Mouse (Mus musculus): ENCODE data around the gene Ube2n. TPM values are rescaled to one million over a fixed set of nuclear protein-coding genes. Genes with fewer than 3 reads are reported as not detected.

Gene Ube2n
- polyA plus RNA-seq, 1 experiment from 2014 or later = 315 TPM

DNA sequence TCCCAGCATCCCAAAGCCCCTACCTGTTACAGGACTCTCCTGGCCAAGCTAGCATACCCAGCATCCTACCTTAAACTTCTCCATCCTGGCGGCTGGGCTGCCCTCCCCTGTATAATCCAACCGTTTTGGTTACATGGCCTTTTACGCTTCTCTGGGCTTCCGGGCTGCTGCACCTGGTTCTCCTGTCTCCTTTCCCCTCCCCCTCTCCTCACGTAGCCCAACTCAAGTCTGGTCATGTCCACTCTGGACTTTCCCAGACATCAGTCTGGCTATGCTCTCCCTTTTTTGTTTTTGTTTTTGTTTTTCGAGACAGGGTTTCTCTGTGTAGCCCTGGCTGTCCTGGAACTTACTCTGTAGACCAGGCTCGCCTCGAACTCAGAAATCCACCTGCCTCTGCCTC is 2.3 kb upstream of the Ube2n start:
- no peak overlapping the region for H3K9ac ChIP-seq (replicated peaks; ENCODE audit: low read depth, low read length)
- no peaks in the 10 kb centered on the region for H3K27me3 ChIP-seq (ENCODE audit: control insufficient read depth, insufficient read depth, low read length)
- H3K4me2 ChIP-seq (replicated peaks; ENCODE audit: low read depth, low read length) = no peak overlapping the region
- peaks cover 8% of the 10 kb centered on the region for H3K4me1 ChIP-seq (ENCODE audit: control insufficient read depth, insufficient read depth, low read length)
- H3K9me3 ChIP-seq (ENCODE audit: control insufficient read depth, low read depth, low read length) = no peaks in the 10 kb centered on the region
- H3K4me3 ChIP-seq (ENCODE audit: low read depth, low read length) = no peak overlapping the region
- H3K36me3 ChIP-seq (ENCODE audit: control insufficient read depth, insufficient read depth, low read length) = no peaks in the 10 kb centered on the region
- H3K27ac ChIP-seq (ENCODE audit: low read length) = no peak overlapping the region
- no peak for ATAC-seq (ENCODE audit: insufficient number of reproducible peaks, insufficient read depth, low FRiP score, low read depth)
- WGBS = 85% methylated on average over 8 of the region's 8 CpGs

DNA sequence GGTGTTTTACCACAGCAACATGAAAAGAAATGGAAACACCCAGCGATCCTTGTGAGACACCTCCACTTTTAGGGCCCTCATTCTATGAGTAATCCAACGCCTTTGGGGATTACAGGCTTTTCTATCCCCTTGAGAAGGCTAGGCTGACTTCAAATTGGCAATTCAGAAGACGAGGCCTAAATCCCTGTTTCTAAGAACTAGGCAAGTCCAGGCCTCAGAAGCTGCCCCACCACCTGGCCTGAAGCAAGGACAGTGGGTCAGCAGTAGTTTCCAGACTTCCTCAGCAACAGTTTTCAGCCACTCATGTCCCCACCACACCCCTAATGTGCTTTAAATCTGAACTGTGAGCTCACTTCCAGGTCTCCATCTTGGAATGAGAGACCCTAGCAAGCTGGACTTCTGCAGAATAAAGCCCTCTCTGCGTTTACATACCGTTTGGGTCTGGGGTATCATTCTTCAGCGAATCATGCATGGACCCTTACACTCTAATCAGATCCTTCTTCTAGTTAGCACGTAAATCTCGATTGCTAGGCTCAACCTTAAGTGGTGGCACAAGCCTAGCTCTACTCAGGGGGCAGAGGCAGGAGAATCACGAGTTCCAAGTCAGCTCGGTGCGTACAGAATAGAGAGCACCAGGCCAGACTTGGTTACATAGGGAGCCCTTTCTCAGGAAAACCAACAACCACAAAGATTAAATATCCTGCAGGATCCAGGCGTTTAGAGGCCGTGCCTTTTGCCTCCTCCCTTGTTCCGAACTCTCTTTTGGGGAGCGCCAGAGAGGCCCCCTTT is 983 bp upstream of the Ube2n start:
- peak overlapping the region; percentile 99 for H3K4me3 ChIP-seq (ENCODE audit: low read depth, low read length)
- H3K9ac ChIP-seq (replicated peaks; ENCODE audit: low read depth, low read length) = peak overlapping the region; percentile 97
- peaks cover 8% of the 10 kb centered on the region for H3K4me1 ChIP-seq (ENCODE audit: control insufficient read depth, insufficient read depth, low read length)
- 32% methylated on average over 15 of the region's 15 CpGs for WGBS
- H3K27ac ChIP-seq (ENCODE audit: low read length) = peak overlapping the region; percentile 98
- H3K9me3 ChIP-seq (ENCODE audit: control insufficient read depth, low read depth, low read length) = no peaks in the 10 kb centered on the region
- H3K4me2 ChIP-seq (replicated peaks; ENCODE audit: low read depth, low read length) = peak overlapping the region; percentile 50
- no peak for ATAC-seq (ENCODE audit: insufficient number of reproducible peaks, insufficient read depth, low FRiP score, low read depth)
- no peaks in the 10 kb centered on the region for H3K36me3 ChIP-seq (ENCODE audit: control insufficient read depth, insufficient read depth, low read length)
- H3K27me3 ChIP-seq (ENCODE audit: control insufficient read depth, insufficient read depth, low read length) = no peaks in the 10 kb centered on the region

GRCm38 (mm10) chr10:95515293-95515931 is 467 bp downstream of the Ube2n start:
- peak overlapping the region; percentile 99 for H3K4me3 ChIP-seq (ENCODE audit: low read depth, low read length)
- no peaks in the 10 kb centered on the region for H3K27me3 ChIP-seq (ENCODE audit: control insufficient read depth, insufficient read depth, low read length)
- H3K9me3 ChIP-seq (ENCODE audit: control insufficient read depth, low read depth, low read length) = no peaks in the 10 kb centered on the region
- no peaks in the 10 kb centered on the region for H3K36me3 ChIP-seq (ENCODE audit: control insufficient read depth, insufficient read depth, low read length)
- H3K4me2 ChIP-seq (replicated peaks; ENCODE audit: low read depth, low read length) = peak overlapping the region; percentile 61
- peaks cover 8% of the 10 kb centered on the region for H3K4me1 ChIP-seq (ENCODE audit: control insufficient read depth, insufficient read depth, low read length)
- H3K27ac ChIP-seq (ENCODE audit: low read length) = peak overlapping the region; percentile 98
- under 1% methylated on average over 72 of the region's 80 CpGs for WGBS
- peak; percentile 59; the same call in 1 of the 2 replicates for ATAC-seq (ENCODE audit: insufficient number of reproducible peaks, insufficient read depth, low FRiP score, low read depth)
- peak overlapping the region; percentile 97 for H3K9ac ChIP-seq (replicated peaks; ENCODE audit: low read depth, low read length)

DNA sequence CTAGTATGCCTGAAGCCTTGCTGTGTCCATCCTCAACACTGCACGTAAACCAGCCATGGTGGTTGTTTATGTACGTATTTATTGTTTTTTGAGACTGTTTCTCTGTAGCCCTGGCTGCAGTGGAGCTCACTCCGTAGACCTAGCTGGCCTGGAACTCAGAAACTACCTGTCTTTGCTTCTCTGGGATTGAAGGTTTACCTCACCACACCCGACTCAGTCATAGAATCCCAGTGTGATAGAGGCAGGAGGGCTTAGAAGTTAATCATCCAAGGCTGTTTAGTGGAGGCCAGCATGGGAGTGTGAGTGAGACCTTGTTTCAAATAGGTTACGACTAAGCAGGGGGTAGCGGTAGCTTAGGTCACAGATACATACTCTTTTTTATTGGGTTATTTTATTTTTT is 2.7 kb downstream of the Ube2n start:
- Histone ChIP-seq H3K36me3 (ENCODE audit: control insufficient read depth, insufficient read depth, low read length) (no peaks in the 10 kb centered on the region), H3K9me3 (ENCODE audit: control insufficient read depth, low read depth, low read length) (no peaks in the 10 kb centered on the region), H3K27ac (ENCODE audit: low read length) (no peak overlapping the region), H3K27me3 (ENCODE audit: control insufficient read depth, insufficient read depth, low read length) (no peaks in the 10 kb centered on the region), H3K4me2 (replicated peaks; ENCODE audit: low read depth, low read length) (no peak overlapping the region), H3K4me3 (ENCODE audit: low read depth, low read length) (no peak overlapping the region), H3K4me1 (ENCODE audit: control insufficient read depth, insufficient read depth, low read length) (peaks cover 8% of the 10 kb centered on the region), H3K9ac (replicated peaks; ENCODE audit: low read depth, low read length) (no peak overlapping the region)
- WGBS = 92% methylated on average over 6 of the region's 6 CpGs
- ATAC-seq (ENCODE audit: insufficient number of reproducible peaks, insufficient read depth, low FRiP score, low read depth) = no peak

DNA sequence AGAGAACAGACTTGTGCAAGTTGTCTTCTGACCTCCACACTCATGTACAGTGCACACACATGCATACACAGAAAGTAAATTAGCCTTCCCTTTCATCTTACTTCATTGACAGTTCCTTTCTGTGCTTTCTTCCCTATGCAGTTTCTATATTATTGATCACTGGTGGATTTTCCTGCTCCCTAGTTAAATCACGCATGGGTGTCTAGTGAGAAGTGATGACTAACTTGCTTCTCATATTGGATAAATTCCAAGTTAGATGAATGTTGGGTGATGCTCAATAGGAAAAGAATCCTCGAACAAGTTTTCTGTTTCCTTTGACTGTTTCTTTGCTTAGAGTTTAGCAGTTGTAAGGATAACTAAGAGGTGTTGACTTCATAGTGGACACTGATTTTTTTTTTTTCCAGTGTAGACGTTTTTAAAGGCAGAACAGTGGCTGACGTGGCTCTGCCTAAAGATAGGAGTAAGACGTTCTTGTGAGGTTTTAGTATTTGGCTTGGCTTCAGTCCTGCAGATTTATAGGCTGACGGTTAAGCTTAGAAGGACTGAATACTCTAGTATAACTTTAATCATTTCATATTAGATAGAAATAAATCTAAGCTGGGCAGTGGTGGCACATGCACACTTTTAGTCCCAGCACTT is 10.2 kb downstream of the Ube2n start:
- Histone ChIP-seq H3K9me3 (ENCODE audit: control insufficient read depth, low read depth, low read length) (no peaks in the 10 kb centered on the region), H3K4me2 (replicated peaks; ENCODE audit: low read depth, low read length) (no peak overlapping the region), H3K9ac (replicated peaks; ENCODE audit: low read depth, low read length) (no peak overlapping the region), H3K27me3 (ENCODE audit: control insufficient read depth, insufficient read depth, low read length) (no peaks in the 10 kb centered on the region), H3K27ac (ENCODE audit: low read length) (no peak overlapping the region), H3K4me3 (ENCODE audit: low read depth, low read length) (no peak overlapping the region), H3K4me1 (ENCODE audit: control insufficient read depth, insufficient read depth, low read length) (peaks cover 17% of the 10 kb centered on the region), H3K36me3 (ENCODE audit: control insufficient read depth, insufficient read depth, low read length) (no peaks in the 10 kb centered on the region)
- 65% methylated on average over 6 of the region's 6 CpGs for WGBS
- ATAC-seq (ENCODE audit: insufficient number of reproducible peaks, insufficient read depth, low FRiP score, low read depth) = no peak

DNA sequence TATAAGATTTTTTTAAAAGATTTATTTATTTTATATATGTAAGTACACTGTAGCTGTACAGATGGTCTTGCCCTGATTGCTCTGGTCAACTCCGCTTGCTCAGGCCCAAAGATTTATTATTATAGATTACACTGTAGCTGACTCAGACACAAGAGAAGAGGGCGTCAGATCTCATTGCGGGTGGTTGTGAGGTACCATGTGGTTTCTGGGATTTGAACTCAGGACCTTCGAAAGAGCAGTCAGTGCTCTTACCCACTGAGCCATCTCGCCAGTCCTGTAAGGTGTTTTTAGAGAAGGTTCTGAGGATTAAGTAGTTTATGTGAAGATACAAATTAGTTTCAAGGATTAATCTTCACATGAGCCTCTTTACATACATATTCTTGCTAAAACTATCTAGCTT is 10.9 kb downstream of the Ube2n start:
- ATAC-seq (ENCODE audit: insufficient number of reproducible peaks, insufficient read depth, low FRiP score, low read depth) = no peak
- peaks cover 17% of the 10 kb centered on the region for H3K4me1 ChIP-seq (ENCODE audit: control insufficient read depth, insufficient read depth, low read length)
- H3K9me3 ChIP-seq (ENCODE audit: control insufficient read depth, low read depth, low read length) = no peaks in the 10 kb centered on the region
- no peaks in the 10 kb centered on the region for H3K36me3 ChIP-seq (ENCODE audit: control insufficient read depth, insufficient read depth, low read length)
- no peaks in the 10 kb centered on the region for H3K27me3 ChIP-seq (ENCODE audit: control insufficient read depth, insufficient read depth, low read length)
- no peak overlapping the region for H3K4me3 ChIP-seq (ENCODE audit: low read depth, low read length)
- H3K27ac ChIP-seq (ENCODE audit: low read length) = no peak overlapping the region
- 90% methylated on average over 5 of the region's 5 CpGs for WGBS
- H3K4me2 ChIP-seq (replicated peaks; ENCODE audit: low read depth, low read length) = no peak overlapping the region
- no peak overlapping the region for H3K9ac ChIP-seq (replicated peaks; ENCODE audit: low read depth, low read length)

DNA sequence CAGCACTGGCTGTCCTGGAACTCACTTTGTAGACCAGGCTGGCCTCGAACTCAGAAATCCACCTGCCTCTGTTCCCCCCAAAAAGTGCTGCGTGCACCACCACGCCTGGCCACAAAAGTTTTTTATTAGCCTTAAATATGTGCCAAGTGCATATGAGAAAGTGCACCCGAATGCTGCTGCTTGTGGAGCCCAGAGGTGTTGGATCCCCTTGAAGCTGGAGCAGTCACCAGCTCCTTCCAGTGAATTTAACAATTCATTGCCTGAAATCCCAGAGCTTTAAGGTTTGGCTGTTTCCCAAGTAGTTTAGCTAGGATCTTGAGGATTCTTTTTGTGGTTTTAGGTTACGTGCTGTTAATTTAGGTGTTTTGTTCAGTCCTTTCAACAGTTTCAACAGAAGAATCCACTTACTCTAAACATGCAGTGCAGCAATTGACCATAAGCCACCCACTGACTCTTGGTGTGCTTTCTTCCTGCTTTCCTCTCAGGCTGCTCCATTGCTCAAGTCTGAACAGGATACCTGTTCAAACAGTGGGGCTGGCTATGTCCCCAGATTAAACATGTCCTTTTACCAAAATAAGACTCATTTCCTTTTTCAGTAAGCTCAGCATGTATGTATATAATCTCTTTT is 11.7 kb downstream of the Ube2n start:
- Histone ChIP-seq H3K9me3 (ENCODE audit: control insufficient read depth, low read depth, low read length) (no peaks in the 10 kb centered on the region), H3K4me2 (replicated peaks; ENCODE audit: low read depth, low read length) (no peak overlapping the region), H3K27me3 (ENCODE audit: control insufficient read depth, insufficient read depth, low read length) (no peaks in the 10 kb centered on the region), H3K36me3 (ENCODE audit: control insufficient read depth, insufficient read depth, low read length) (no peaks in the 10 kb centered on the region), H3K4me1 (ENCODE audit: control insufficient read depth, insufficient read depth, low read length) (peaks cover 17% of the 10 kb centered on the region), H3K4me3 (ENCODE audit: low read depth, low read length) (no peak overlapping the region), H3K27ac (ENCODE audit: low read length) (no peak overlapping the region), H3K9ac (replicated peaks; ENCODE audit: low read depth, low read length) (no peak overlapping the region)
- ATAC-seq (ENCODE audit: insufficient number of reproducible peaks, insufficient read depth, low FRiP score, low read depth) = no peak
- WGBS = 65% methylated on average over 5 of the region's 5 CpGs

- WGBS = 58% methylated on average over 2 of the region's 2 CpGs
- H3K4me2 ChIP-seq (replicated peaks; ENCODE audit: low read depth, low read length) = no peak overlapping the region
- H3K9ac ChIP-seq (replicated peaks; ENCODE audit: low read depth, low read length) = no peak overlapping the region
- no peak for ATAC-seq (ENCODE audit: insufficient number of reproducible peaks, insufficient read depth, low FRiP score, low read depth)
- no peaks in the 10 kb centered on the region for H3K27me3 ChIP-seq (ENCODE audit: control insufficient read depth, insufficient read depth, low read length)
- H3K9me3 ChIP-seq (ENCODE audit: control insufficient read depth, low read depth, low read length) = no peaks in the 10 kb centered on the region
- no peaks in the 10 kb centered on the region for H3K36me3 ChIP-seq (ENCODE audit: control insufficient read depth, insufficient read depth, low read length)
- no peak overlapping the region for H3K27ac ChIP-seq (ENCODE audit: low read length)
- H3K4me1 ChIP-seq (ENCODE audit: control insufficient read depth, insufficient read depth, low read length) = peaks cover 10% of the 10 kb centered on the region
- no peak overlapping the region for H3K4me3 ChIP-seq (ENCODE audit: low read depth, low read length)
Observed at GRCm38 (mm10) chr10:95530551-95531121, 15.7 kb downstream of the Ube2n start.

All from stomach, embryonic 14.5 days (tissue).